Mouse (Mus musculus) erythroblast, adult 5-6 weeks (primary cell): ENCODE measurements around the gene Tekt1. TPM values are rescaled to one million over a fixed set of nuclear protein-coding genes. Genes with fewer than 3 reads are reported as not detected.

Source experiments
- total RNA-seq, 2 experiments: library from RNA; stranded (forward) in 1 of 2; stranded (reverse) in 1 of 2; fragments of 150-400 nt in 1 of 2; fragments of 200-764, 138-1000 nt in 1 of 2; gene quantifications; 2 replicates each; pipeline versions ENCODE4 v1.2.3 to v1.2.4; 2015 to 2017; ENCODE audit warnings: low replicate concordance in 2 of 2

Tekt1 gene
- total RNA-seq, 2 experiments from 2014 or later = not detected

Other genes starting within 250 kb of the Tekt1 start
- not detected in 2 replicates for gene Pitpnm3, start 226.7 kb downstream of the Tekt1 start, total RNA-seq (2015; ENCODE audit: low replicate concordance)
- 0.14 TPM in 1 of 2 replicates, not detected in the other for gene Pitpnm3, start 226.7 kb downstream of the Tekt1 start, total RNA-seq (2017; ENCODE audit: low replicate concordance)
- not detected in 2 replicates for gene Gm43951, start 155.6 kb downstream of the Tekt1 start, total RNA-seq (2015; ENCODE audit: low replicate concordance)
- gene Gm43951, start 155.6 kb downstream of the Tekt1 start, total RNA-seq (2017; ENCODE audit: low replicate concordance) = not detected in 2 replicates
- 0.84 and 4.2 TPM in 2 replicates for gene 4933427D14Rik, start 155.0 kb downstream of the Tekt1 start, total RNA-seq (2015; ENCODE audit: low replicate concordance)
- 5.9 and 8.9 TPM in 2 replicates for gene 4933427D14Rik, start 155.0 kb downstream of the Tekt1 start, total RNA-seq (2017; ENCODE audit: low replicate concordance)
- gene Txndc17, start 154.9 kb downstream of the Tekt1 start, total RNA-seq (2015; ENCODE audit: low replicate concordance) = 32.5 and 42.6 TPM in 2 replicates
- gene Txndc17, start 154.9 kb downstream of the Tekt1 start, total RNA-seq (2017; ENCODE audit: low replicate concordance) = 13.6 and 17.0 TPM in 2 replicates
- 0.77 and 7.7 TPM in 2 replicates for gene Med31, start 146.8 kb downstream of the Tekt1 start, total RNA-seq (2015; ENCODE audit: low replicate concordance)
- gene Med31, start 146.8 kb downstream of the Tekt1 start, total RNA-seq (2017; ENCODE audit: low replicate concordance) = 4.1 and 6.6 TPM in 2 replicates
- not detected in 2 replicates for gene Slc13a5, start 95.2 kb downstream of the Tekt1 start, total RNA-seq (2015; ENCODE audit: low replicate concordance)
- not detected in 2 replicates for gene Slc13a5, start 95.2 kb downstream of the Tekt1 start, total RNA-seq (2017; ENCODE audit: low replicate concordance)
- 33.0 and 122 TPM in 2 replicates for gene Xaf1, start 60.8 kb downstream of the Tekt1 start, total RNA-seq (2015; ENCODE audit: low replicate concordance)
- 48.7 and 64.9 TPM in 2 replicates for gene Xaf1, start 60.8 kb downstream of the Tekt1 start, total RNA-seq (2017; ENCODE audit: low replicate concordance)
- gene Fbxo39, start 48.0 kb downstream of the Tekt1 start, total RNA-seq (2015; ENCODE audit: low replicate concordance) = not detected in 2 replicates
- 0.70 and 1.3 TPM in 2 replicates for gene Fbxo39, start 48.0 kb downstream of the Tekt1 start, total RNA-seq (2017; ENCODE audit: low replicate concordance)
- not detected in 2 replicates for gene Smtnl2, start 49.3 kb upstream of the Tekt1 start, total RNA-seq (2015; ENCODE audit: low replicate concordance)
- gene Smtnl2, start 49.3 kb upstream of the Tekt1 start, total RNA-seq (2017; ENCODE audit: low replicate concordance) = not detected in 2 replicates
- gene Ggt6, start 73.1 kb upstream of the Tekt1 start, total RNA-seq (2015; ENCODE audit: low replicate concordance) = not detected in 2 replicates
- not detected in 2 replicates for gene Ggt6, start 73.1 kb upstream of the Tekt1 start, total RNA-seq (2017; ENCODE audit: low replicate concordance)
- 44.7 and 49.6 TPM in 2 replicates for gene Mybbp1a, start 78.9 kb upstream of the Tekt1 start, total RNA-seq (2015; ENCODE audit: low replicate concordance)
- 11.8 and 27.4 TPM in 2 replicates for gene Mybbp1a, start 78.9 kb upstream of the Tekt1 start, total RNA-seq (2017; ENCODE audit: low replicate concordance)
- 1.3 TPM in 1 of 2 replicates, not detected in the other for gene Spns2, start 127.5 kb upstream of the Tekt1 start, total RNA-seq (2015; ENCODE audit: low replicate concordance)
- gene Spns2, start 127.5 kb upstream of the Tekt1 start, total RNA-seq (2017; ENCODE audit: low replicate concordance) = 1.4 and 2.0 TPM in 2 replicates
- 0.58 and 4.2 TPM in 2 replicates for gene Spns3, start 188.1 kb upstream of the Tekt1 start, total RNA-seq (2015; ENCODE audit: low replicate concordance)
- 1.5 and 5.1 TPM in 2 replicates for gene Spns3, start 188.1 kb upstream of the Tekt1 start, total RNA-seq (2017; ENCODE audit: low replicate concordance)
- gene Ube2g1, start 244.8 kb upstream of the Tekt1 start, total RNA-seq (2015; ENCODE audit: low replicate concordance) = 10.0 and 16.3 TPM in 2 replicates
- 9.4 and 9.8 TPM in 2 replicates for gene Ube2g1, start 244.8 kb upstream of the Tekt1 start, total RNA-seq (2017; ENCODE audit: low replicate concordance)